Mouse (Mus musculus) layer of hippocampus, postnatal 36 days (tissue): ENCODE results near the gene Zfp697. TPM values are rescaled to one million over a fixed set of nuclear protein-coding genes. Genes with fewer than 3 reads are reported as not detected.
"Not testable (repeated sequence)": the region's sequence is repeated elsewhere in the genome, so short reads cannot be mapped to it uniquely, and the experiment has no call there.

ENCODE experiments used
- DNase-seq, 2 experiments: peaks; one replicate each; pipeline ENCODE4 v3.0.0; 2022
- total RNA-seq, 2 experiments: library from RNA; stranded (reverse); gene quantifications; 2 replicates each; pipeline ENCODE4 v1.2.3; 2021

The Zfp697 gene
- total RNA-seq, 2 experiments from 2014 or later, result 27.8 to 28.2 TPM

DNA sequence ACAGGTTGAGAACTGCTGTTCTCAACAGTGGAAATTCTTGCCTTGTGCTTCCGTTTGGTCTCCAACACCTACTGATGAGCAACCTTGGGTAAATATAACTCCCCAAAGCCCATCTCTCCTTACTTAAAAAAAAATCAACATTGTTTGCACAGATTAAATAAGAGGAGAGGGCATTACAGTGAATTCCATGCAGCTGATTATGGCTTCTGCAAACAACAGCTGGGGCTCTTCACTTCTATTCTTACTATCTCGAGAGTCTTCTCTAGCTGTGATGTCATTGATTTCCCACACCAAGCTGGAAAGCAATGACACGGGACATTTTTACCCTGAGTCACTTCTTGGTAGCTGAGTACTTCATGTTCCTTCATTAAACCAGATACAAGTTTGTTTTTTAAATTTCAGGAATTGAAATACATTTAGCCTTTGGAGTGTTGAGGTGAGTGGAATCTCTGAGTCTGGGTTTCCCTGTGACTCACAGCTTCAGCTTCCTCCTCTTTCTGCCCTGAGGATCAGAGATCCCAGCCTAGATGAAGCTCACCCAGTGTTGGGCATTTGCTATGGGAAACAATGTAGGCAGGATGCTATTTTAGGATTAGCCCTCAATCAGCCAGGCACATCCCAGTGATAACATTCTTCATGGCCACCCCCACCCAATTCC, 8.1 kb upstream of the Zfp697 start:
- DNase-seq, result no peak

DNA sequence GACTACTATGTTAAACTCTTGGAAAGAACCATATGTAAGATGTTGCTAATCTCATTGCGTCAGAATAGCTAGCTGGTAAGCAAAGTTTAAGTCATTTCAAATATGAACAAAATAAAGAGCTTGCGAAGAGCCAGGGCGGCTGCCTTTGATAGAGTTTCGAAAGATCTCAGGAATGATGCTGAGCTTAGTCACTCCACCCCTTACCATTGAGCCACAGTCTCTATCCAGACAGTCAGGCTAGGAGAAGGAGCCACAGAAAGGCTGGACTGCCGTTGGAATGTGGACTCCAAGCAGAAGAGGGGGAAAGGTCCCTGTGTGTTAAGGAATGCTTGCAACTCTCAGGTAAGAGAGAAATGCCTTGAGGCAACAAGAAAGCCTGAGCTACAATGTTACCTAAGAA, 7.3 kb upstream of the Zfp697 start:
- DNase-seq, result no peak

DNA sequence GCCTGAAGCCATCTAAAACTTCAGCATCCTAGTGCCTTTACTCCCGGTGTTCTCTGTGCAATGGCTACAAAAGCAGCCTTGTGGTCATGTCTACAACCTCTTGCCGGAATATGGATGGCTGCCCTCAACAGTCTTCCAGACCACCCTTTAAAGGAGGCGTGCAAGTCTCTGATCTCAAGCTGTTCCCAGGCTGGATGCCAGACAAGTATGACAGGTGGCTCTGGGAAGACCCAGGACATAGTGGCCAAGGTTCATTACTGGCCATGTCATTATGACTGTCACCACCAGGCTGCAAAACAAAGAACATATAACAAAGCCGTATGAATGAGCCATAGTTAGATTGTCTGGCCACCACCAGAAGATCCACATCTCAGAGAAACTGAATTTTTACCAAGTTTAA, 4.0 kb upstream of the Zfp697 start:
- no peak for DNase-seq

DNA sequence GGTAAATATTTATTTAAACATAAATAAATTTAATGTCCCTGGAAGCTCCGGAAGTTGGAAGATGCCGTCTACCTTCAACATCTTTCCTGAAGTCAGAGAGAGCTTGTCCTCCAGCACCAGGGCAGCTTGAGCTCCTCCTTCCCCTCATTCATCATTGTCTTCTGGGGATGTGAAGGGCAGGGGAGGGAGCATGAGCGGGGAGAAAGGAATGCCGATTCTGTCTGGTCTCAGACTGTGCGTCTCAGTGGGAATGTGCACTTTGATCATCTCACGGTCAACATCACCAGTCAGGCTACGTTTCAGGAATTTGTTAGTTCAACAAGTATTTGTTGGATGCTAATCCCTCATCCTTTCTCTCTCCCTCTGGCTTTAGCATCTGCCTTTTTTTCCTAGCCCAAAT, 3.0 kb upstream of the Zfp697 start:
- DNase-seq, result no peak

DNA sequence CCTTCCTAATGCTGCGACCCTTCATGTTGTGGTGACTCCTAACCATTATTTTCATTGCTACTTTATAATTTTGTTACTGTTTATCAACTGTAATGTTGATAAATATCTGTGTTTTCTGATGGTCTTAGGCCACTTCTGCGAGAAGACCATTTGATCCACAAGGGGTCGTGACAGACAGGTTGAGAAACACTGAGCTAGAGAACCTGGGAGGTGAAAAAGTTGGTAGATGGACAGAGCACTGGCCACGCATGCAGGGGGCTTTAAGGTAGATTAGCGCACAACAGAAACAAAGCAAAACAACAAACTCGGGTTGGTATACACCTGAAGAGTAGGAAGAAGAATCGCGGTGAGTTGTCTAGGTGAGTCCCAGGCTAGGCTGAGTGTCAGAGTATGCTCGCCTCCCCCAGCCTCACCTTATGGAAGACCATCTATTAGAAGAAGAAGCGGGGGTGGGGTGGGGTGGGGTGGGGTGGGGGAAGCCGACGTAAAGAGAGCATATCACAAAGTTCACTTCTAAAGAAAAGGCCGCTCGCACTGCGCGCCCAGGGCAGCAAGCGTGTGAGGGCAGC, 500 bp upstream of the Zfp697 start:
- DNase-seq, result no peak

DNA sequence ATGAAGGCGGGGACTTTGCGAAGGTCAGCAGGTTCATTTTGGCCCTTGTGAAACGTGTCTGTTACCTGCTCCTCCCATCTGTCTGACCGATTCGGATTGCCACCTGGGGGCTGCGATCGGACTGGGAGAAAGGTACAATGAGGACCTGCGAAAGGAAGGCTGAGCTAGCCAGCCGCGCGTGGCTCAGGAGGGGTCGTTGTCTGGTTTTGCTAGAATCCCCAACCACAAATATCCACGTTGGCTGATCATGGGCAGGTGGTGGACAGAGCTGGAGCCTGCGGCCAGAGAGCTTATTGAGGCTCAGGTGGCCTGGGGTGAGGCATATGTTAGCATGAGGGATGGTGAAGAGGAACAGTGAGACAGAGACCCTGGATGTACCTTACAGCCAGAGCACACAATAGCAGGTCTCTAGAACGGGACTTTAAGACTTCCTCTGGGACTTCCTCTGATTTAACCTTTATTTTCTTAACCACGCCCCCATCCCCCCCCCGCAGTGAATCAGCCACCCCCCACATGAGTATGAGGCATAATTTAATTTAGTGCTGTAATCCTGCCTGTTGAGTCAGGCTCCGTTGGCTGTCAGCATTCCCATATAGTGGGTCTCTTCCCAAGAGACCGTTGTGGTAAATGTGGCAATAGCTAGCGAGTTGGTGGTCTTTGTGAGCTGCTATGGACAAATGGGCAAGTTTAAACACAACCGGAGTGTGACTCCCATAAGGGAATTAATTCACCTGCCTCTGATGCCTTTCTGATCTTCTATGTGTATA, 946 bp downstream of the Zfp697 start:
- no peak for DNase-seq

DNA sequence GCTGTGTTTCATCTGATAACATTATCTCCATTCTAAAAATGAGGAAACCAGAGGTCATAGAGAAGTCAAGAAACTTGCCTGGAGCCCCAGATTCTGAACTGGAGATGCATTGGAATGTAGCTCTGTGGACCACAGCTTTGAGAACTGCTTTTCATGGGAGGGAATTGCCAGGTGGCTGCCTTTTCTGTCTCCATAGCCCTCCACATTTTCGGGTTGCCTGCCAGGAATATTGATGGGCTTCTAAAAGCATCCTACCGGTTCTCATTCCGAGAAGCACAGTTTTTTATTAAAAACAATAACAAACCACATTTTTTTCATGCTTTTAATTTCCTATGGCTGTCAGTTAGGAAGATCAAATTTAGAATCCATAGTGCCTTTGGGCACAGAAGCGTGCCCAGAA, 4.8 kb downstream of the Zfp697 start:
- DNase-seq, result no peak

DNA sequence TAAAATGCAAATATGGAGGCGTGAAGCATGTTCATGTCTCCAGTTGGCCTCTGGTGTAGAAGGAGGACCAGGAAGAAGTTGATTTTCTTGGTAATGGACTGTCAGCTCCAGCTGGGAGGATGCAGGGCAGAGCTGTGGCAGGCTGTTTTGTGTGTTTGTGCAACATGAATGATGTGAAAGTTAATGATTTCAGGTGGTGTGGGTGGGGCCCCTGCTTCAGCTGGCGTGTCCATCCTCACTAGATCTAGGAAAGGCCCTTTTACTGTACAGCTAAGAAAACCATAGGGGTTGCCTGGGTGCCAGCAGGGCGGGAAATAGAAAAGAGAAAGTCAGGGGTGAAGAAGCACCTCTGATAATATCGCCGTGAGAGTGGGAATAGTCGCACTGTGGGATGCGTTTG, 5.5 kb downstream of the Zfp697 start:
- no peak for DNase-seq

DNA sequence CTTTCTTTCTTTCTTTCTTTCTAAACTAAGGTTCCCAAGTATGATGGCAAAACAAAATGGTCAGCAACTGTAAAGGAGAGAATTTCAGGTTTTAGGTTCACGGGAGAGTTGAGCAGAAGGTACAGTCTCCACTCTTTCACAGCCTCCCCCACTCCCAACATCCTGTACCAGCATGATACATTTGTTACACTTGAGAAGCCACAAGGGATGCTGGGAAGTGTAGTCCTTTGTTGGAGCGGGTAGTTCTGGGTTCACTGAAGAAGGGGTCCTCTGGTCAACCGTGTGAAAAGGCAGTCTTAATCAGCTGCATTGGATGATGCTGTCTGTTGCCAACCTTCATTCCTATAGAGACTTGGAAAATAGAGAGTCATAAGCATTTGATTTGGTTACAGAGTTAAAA, 7.0 kb downstream of the Zfp697 start:
- no peak for DNase-seq

DNA sequence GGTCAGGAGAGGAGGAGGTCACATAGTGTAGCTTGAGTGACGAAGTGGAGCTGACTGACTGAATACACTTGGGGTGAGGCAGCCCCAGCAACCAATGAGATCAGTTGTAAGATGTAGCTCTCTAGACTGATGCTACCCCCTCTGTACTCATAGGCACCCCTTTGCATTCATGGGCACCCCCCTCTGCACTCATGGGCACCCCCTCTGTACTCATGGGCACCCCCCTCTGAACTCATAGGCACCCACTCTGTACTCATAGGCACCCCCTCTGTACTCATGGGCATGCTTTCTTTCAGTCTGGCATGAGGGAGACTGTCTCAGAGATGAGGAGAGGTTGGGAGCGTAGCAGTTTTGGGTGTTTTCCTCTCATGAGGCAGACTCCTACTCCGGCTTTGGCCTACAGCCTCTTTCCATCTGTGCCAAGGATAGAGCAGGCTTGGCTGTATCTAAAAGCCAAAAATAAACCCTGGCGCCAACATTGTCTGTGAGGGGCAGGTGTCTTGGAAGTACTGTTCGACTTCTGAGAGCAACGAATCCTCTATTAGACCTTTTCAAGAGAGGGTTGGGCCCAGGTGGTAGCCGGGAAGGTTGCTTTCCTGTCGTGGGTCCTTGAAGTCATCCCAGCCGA, 22.1 kb downstream of the Zfp697 start:
- DNase-seq, result not testable (repeated sequence)

DNA sequence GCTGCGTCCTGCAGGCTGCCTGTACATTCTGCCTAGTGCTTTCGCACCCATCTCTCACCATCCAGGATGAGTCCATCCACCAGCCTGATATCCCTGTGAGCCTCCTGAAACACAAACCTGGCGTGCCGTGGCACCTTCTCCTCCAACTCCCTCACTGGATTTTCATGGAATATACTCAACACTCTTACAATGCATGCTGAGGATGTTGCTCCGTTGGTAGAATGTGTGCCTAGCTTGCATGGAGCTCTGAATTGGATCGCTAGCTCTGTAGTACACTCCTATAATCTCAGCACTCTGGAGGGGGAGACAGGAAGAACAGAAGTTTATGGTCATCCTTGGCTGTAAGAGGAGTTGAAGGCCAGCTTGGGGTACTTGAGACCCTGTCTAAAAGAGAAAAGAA, 23.6 kb downstream of the Zfp697 start:
- DNase-seq, result not testable (repeated sequence)

DNA sequence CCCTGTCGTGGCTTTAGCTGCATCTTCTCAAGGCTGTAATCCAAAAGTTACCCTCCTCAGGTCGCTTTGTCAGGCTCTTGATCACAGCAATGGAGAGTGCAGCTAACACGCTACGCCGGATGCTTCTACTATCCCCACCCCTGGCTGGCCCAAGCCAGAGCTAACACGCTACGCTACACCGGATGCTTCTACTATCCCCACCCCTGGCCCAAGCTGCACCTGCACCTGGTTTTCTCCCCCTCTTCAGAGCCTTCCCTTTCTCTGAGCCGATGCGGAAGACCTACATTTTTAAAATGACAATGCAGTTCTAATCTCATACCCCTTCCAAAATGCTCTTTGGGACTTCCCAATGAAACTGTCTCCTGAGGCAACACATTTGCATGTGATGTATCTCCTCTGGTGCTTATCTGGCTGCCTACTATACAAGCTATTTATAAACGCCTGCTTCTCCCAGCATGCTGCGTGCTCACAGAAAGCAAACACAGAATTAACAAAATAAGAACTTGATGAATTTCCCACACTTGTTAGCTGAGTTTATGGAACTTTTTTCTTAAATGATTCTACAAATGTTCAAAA, 24.4 kb downstream of the Zfp697 start:
- not testable (repeated sequence) for DNase-seq

DNA sequence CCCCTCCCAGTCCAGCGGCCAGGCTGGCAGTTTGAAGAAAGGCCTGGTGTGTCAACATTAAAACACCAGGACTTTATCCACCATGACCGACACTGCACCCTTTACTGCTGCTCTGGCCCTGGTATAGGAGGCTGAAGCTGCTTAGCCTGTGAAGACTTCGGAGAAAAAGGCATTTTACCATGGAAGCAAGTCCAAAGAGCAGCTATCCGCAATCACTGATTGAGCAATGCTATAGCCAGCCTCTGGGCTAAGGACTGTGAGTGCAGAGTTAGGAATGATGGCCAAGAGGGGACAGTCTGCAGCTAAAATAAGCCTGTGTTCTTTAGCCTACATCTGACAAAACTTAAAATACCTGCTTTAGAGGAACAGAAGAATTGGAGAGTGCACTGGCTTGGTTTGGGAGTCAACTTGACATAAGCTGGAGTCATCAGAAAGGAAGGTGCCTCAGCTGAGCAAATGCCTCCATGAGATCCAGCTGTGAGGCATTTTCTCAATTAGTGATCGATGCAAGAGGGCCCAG, 25.1 kb downstream of the Zfp697 start:
- not testable (repeated sequence) for DNase-seq

DNA sequence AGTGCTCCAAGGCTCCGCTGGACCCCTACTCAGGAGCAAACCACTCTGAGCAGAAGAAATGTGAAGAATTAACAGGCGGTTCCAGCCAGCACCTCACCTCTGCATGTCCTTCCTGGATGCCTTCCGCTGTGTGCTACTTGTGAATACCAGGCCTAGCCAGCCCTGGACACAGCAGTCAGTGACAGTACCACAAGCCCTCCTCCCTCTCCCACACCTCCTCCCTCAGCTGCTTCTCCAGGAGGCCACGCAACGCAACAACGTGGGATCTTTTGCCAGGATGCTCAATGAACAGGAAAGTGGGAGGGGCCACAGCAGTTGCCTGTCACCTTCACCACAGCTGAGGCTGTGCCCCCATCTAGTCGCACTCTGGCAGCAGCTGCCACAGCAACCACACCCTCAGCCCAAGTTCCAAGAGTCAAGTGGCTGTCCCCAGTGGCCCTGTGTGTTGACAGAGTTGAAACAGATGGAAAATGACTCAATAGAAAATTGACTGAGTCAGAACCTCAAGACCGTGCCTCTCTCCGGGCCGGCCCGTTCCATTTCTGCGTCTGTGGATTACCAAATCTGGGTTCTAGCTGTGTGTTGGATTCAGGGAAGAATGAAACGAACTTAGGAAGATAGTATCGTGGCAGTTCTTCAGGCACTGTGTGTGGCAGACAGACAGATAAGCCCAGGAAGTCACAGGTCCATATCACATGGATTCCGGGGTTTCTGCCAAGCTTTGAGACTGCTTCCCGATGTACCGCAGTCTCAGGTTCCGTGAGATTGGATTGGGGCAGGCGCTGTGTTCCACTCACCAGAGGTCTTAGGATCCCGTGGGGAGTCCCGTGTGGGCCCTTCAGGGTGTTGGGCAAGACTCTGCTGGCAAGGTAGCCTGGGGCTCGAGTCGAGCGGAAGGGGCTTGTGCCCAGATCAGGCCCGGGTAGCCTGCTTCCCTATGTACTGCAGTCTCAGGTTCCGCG, 28.6 kb downstream of the Zfp697 start:
- not testable (repeated sequence) for DNase-seq

DNA sequence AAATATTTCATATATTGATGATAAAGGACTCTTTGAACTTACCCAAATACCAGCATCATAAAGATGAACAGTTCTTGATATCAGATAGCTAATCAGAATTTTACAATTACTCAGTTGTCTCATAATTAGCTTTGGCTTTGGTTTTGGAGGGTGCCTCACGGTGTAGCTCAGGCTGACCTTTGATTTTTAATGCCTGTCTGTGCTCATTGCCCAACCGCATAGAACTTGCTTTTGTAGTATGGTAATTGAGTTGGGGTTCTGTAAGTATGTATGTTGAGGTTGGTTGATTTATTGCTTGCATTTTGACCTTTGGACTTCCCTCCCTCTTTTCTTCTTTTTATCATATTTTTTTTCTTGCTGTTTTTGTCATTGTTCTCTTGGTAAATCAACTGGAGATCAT, 31.5 kb downstream of the Zfp697 start:
- DNase-seq, result no peak

DNA sequence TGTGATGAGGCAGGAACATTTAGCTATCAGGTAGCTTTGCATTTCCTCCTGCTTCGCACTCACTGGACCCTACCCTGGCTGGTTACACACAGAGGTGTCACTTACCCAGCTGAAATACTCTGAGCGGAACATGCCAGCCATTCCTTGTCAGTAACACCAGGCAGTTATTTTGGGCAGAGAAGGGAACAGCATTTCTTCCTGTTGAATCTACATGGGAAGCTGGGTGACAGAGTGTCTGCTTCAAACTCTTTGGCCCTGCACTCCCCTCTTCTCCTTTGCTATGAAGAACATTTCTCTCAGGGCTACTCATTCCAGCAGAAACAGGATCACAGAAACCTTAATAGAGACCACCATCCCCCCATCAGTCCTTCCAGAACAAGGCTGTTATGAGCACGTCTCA, 32.0 kb downstream of the Zfp697 start:
- DNase-seq, result no peak

DNA sequence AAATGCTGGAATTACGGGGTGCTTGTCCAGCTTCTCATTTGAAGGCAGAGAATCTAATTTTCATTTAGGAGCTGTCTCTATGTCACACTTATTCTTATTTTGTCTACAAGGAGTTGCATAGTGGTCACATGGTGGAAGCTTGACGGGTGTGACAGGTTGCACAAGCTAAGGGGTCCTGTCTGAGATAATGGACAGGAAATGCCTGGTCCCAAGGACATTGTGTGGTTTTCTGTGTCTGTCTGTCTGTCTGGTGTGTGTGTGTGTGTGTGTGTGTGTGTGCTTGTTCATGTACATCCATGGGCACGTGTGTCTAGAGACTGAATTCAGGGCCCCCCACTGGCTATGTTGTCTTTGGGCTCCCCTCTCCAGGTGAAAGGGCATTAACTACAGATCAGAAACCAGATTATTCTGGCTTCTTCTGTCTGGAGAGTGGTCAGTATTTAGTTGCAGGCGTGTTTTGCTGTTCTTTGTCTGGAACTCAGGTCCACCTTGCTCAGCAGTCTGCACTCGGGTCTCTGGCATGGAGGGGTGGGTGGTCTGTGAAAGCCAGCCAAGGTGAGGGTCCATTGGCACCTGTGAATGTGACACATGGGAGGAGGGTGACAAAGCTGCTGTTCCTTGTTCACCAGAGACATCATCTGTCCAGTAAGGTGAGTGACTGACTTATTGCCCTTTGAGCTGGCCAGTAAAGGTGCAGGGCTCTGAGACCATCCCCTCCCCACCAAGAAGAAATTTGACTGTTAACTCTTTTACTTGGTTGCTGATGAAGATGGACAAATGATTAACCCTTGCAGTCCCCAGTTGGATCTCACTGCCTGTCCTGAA, 34.4 kb downstream of the Zfp697 start:
- DNase-seq, result no peak

DNA sequence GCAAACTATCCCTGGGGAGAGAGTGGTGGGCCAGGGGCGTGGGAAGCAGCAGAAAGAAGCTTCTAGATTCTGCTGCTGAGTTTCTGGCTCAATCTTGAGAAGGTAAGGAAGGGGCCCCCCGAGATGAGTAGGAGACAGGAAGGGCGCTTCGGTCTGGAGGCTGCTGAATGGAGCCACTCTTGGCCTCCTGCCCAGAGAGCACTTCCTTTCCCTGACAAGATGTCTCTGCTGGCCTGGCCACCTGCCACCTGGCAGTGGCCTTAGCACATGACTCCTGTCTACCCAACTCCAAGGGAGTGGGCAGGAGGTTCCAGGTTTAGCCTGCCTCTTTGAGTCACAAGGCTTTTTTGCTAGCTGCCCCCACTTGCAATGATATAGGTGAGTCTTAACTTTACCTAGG, 35.1 kb downstream of the Zfp697 start:
- peak; percentile 43 to 63 for DNase-seq

DNA sequence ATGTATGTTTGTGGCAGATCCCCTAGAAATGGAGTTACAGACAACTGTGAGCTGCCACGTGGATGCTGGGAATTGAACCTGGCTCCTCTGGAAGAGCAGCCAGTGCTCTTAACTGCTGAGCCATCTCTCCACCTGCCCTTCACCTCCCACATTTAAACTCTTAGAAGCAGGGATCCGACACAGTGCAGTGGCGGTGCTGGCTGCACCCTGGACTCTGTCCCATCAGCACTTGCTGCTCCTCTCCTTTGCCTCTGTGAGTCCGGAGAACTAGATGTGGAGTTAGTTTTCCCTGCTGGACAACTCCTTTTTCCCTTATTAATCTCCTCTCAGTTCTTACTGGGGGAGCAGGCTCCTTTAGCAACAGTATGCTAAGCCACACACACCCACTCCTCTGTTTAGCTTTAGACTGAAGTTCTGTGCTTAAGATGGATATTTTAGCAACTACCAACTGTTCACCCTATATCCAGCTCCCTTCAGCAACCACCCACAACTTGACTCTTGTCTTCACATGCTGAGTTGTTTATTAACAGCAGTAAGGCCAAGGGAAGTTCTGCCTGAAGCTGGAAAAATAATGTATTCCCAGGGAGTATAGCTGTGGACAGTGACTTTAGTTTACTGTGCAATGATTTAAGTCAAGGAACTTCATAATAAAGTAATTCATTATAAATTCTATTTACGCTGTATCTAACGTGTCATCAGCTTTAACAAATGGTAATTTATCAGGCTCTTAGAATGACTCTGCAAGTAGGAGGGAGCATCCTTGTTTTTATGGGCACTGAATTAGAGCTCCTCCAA, 36.9 kb downstream of the Zfp697 start:
- DNase-seq, result no peak

DNA sequence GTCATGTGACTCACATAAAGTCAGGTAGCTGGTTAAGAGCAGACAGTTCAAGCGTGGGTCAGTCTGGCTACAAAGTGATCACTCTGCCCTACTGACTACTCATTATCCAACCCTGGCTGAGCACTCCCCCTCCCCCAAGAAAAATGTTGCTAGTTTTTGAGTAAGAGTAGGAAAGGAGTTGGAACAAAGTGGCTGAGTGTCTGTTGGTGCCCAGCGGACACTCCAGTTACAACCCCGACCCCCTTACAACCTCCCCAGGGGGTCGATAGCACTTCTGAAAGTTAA, 37.5 kb downstream of the Zfp697 start:
- DNase-seq, result no peak
